Mouse (Mus musculus) layer of hippocampus, adult 6 months (tissue): ENCODE measurements around the gene Hyal5. TPM values are rescaled to one million over a fixed set of nuclear protein-coding genes. Genes with fewer than 3 reads are reported as not detected.

Experiments used
- long read RNA-seq, 2 experiments: library from polyadenylated mRNA; unstranded; transcript quantifications; one replicate each; pipeline ENCODE4 v2.0.0; 2019 to 2020
- polyA plus RNA-seq: library from polyadenylated mRNA; unstranded; fragments of <200 nt; fragmentation: Nextera tagmentation; gene quantifications from 2 replicates; pipeline ENCODE4 v1.2.3, GENCODE M21; 2021

Hyal5 gene
- polyA plus RNA-seq: not detected in 2 replicates
- long read RNA-seq, experiment 1: 0 reads
- long read RNA-seq, experiment 2: 0 reads

GRCm38 (mm10) chr6:24857697-24858096, at the start of gene Hyal5:
Hyal5 (plus strand) TSS chr6:24857997.

Other genes with a start within 250 kb of the Hyal5 start
- gene Wasl, start 193.0 kb upstream of the Hyal5 start, polyA plus RNA-seq: 171 and 240 TPM in 2 replicates
- gene Hyal6, start 124.8 kb upstream of the Hyal5 start, polyA plus RNA-seq: not detected in 2 replicates
- not detected in 2 replicates for gene Hyal4, start 109.7 kb upstream of the Hyal5 start, polyA plus RNA-seq
- gene Spam1, start 66.8 kb upstream of the Hyal5 start, polyA plus RNA-seq: not detected in 2 replicates
- 21.7 and 23.7 TPM in 2 replicates for gene Tmem229a, start 98.3 kb downstream of the Hyal5 start, polyA plus RNA-seq